Mouse (Mus musculus) ES-E14 (cell line): ENCODE measurements at regions not wholly inside any gene's neighbourhood (a gene's known extent, or its start where the extent isn't known, plus 50 kb on each side); places are given as distances from the start of the nearest gene placed in this dataset.

ENCODE experiments used
- DNase-seq: peaks from one replicate; pipeline ENCODE4 v3.0.0-alpha.2; 2013; ENCODE audit warnings: low read depth, low spot score
- H3K27ac ChIP-seq: 2 replicates; pipeline ENCODE4 v1.5.1; 2012; ENCODE audit warnings: low read depth, mild to moderate bottlenecking, low read length, moderate library complexity, mixed read lengths; ENCODE audit not compliant: poor library complexity, insufficient read depth, severe bottlenecking
- H3K36me3 ChIP-seq: 2 replicates; pipeline ENCODE4 v1.6.1; 2012; ENCODE audit warnings: mild to moderate bottlenecking, low read length, moderate library complexity, mixed read lengths; ENCODE audit not compliant: control insufficient read depth, poor library complexity, insufficient read depth, severe bottlenecking
- H3K4me1 ChIP-seq, 2 experiments: fragments of 150-350 bp in 1 of 2; sonication (generic) in 1 of 2; 2 replicates each; pipeline ENCODE4 v1.6.1; 2012; ENCODE audit warnings: low read length in 2 of 2, mild to moderate bottlenecking in 1 of 2, mixed read lengths in 1 of 2; ENCODE audit not compliant: control insufficient read depth in 2 of 2, insufficient read depth in 2 of 2, poor library complexity in 1 of 2
- H3K4me3 ChIP-seq, 2 experiments: fragments of 150-350 bp in 1 of 2; sonication (generic) in 1 of 2; 2 replicates each; pipeline ENCODE4 v1.5.1; 2012; ENCODE audit warnings: low read length in 2 of 2, low read depth in 1 of 2, mild to moderate bottlenecking in 1 of 2, mixed read lengths in 1 of 2; ENCODE audit not compliant: insufficient read depth in 1 of 2, poor library complexity in 1 of 2, severe bottlenecking in 1 of 2
- H3K9ac ChIP-seq: 2 replicates; pipeline ENCODE4 v1.6.1; 2012; ENCODE audit warnings: low read depth, mild to moderate bottlenecking, low read length, mixed read lengths; ENCODE audit not compliant: poor library complexity, insufficient read depth, severe bottlenecking
- H3K9me3 ChIP-seq: fragments of 150-350 bp; sonication (generic); 2 replicates; pipeline ENCODE4 v1.6.1; 2012; ENCODE audit warnings: low read depth, mild to moderate bottlenecking, low read length; ENCODE audit not compliant: control insufficient read depth, insufficient read depth
- CHD2 ChIP-seq: IDR thresholded peaks from 2 replicates; pipeline ENCODE4 v1.6.1; 2014; ENCODE audit warnings: mild to moderate bottlenecking, low read depth, low read length, inconsistent platforms
- HCFC1 ChIP-seq: IDR thresholded peaks from 2 replicates; pipeline ENCODE4 v1.6.1; 2012; ENCODE audit warnings: low read length, inconsistent platforms, borderline replicate concordance; ENCODE audit not compliant: insufficient read depth
- MAFK ChIP-seq: IDR thresholded peaks from 2 replicates; pipeline ENCODE4 v1.6.1; 2014; ENCODE audit warnings: mild to moderate bottlenecking, low read depth, low read length, inconsistent platforms; ENCODE audit not compliant: insufficient read depth
- ZC3H11A ChIP-seq: IDR thresholded peaks from 2 replicates; pipeline ENCODE4 v1.6.1; 2012; ENCODE audit warnings: low read depth, mild to moderate bottlenecking, inconsistent platforms, low read length, borderline replicate concordance
- ZNF384 ChIP-seq: IDR thresholded peaks from 2 replicates; pipeline ENCODE4 v1.6.1; 2012; ENCODE audit warnings: low read depth, low read length, inconsistent platforms
- in situ Hi-C, 2 experiments: fragments of 600-800 bp; cut with MboI; formaldehyde crosslinking; loops; one replicate each; pipeline ENCODE4 v1.15.1; 2025; ENCODE audit warnings: low sequenced_read_pairs in 2 of 2, inconsistent platforms in 1 of 2; ENCODE audit not compliant: unreplicated experiment in 2 of 2

GRCm38 (mm10) chr5:120037806-120038205, 78.5 kb upstream of the Rbm19 start:
- Histone ChIP-seq H3K9me3 (no peaks in the 10 kb centered on the region), H3K4me1 (no peaks in the 10 kb centered on the region), H3K27ac (no peak overlapping the region), H3K4me3 (no peak overlapping the region), H3K9ac (no peak overlapping the region), H3K36me3 (no peaks in the 10 kb centered on the region)
- DNase-seq = no peak
- in situ Hi-C loops = no loop called here
- TF ChIP-seq HCFC1 (no peak), ZNF384 (no peak), MAFK (no peak), CHD2 (no peak), ZC3H11A (no peak)

DNA sequence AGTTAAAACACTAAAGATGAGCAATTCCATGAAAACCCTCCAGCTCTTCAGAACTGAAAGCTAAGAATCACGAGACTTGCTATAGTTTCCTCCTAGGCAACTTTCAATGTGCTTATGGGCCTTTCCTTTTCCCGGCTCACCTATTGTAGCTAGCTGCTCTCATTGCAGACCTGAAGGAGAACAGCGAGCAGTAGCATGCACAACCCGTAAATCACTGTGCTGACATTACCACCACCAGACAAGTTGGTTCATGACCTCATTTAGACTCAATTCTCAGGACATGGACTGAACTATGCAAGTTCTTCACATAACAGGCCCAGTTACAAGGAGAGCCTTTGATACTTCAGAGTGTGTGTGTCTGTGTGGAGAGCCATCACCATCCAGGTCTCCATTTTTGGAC, 72.5 kb upstream of the Rbm19 start:
- Histone ChIP-seq H3K9ac (no peak overlapping the region), H3K27ac (no peak overlapping the region), H3K9me3 (no peaks in the 10 kb centered on the region), H3K4me3 (no peak overlapping the region), H3K4me1 (no peaks in the 10 kb centered on the region), H3K36me3 (no peaks in the 10 kb centered on the region)
- no peak for DNase-seq
- in situ Hi-C loops = no loop called here
- TF ChIP-seq CHD2 (no peak), ZNF384 (no peak), HCFC1 (no peak), MAFK (no peak), ZC3H11A (no peak)

GRCm38 (mm10) chr5:120049063-120049781, 67.0 kb upstream of the Rbm19 start:
- Histone ChIP-seq H3K4me1 (no peaks in the 10 kb centered on the region), H3K27ac (no peak overlapping the region), H3K36me3 (no peaks in the 10 kb centered on the region), H3K9ac (no peak overlapping the region), H3K9me3 (no peaks in the 10 kb centered on the region), H3K4me3 (no peak overlapping the region)
- in situ Hi-C loops = no loop called here
- DNase-seq = no peak
- no peak for TF ChIP-seq ZC3H11A
- TF ChIP-seq HCFC1 = no peak
- no peak for TF ChIP-seq ZNF384
- no peak for TF ChIP-seq MAFK
- TF ChIP-seq CHD2 = no peak

- Histone ChIP-seq H3K4me3 (no peak overlapping the region), H3K27ac (no peak overlapping the region), H3K9me3 (no peaks in the 10 kb centered on the region), H3K4me1 (no peaks in the 10 kb centered on the region), H3K36me3 (no peaks in the 10 kb centered on the region), H3K9ac (no peak overlapping the region)
- TF ChIP-seq MAFK = no peak
- no peak for TF ChIP-seq HCFC1
- no peak for TF ChIP-seq ZC3H11A
- no peak for TF ChIP-seq ZNF384
- TF ChIP-seq CHD2 = no peak
- DNase-seq = no peak
- in situ Hi-C loops = no loop called here
These were observed 65.4 kb upstream of the Rbm19 start for GRCm38 (mm10) chr5:120050728-120051436.
